Mouse (Mus musculus): ENCODE results near the gene Git2.

The Git2 gene

DNA sequence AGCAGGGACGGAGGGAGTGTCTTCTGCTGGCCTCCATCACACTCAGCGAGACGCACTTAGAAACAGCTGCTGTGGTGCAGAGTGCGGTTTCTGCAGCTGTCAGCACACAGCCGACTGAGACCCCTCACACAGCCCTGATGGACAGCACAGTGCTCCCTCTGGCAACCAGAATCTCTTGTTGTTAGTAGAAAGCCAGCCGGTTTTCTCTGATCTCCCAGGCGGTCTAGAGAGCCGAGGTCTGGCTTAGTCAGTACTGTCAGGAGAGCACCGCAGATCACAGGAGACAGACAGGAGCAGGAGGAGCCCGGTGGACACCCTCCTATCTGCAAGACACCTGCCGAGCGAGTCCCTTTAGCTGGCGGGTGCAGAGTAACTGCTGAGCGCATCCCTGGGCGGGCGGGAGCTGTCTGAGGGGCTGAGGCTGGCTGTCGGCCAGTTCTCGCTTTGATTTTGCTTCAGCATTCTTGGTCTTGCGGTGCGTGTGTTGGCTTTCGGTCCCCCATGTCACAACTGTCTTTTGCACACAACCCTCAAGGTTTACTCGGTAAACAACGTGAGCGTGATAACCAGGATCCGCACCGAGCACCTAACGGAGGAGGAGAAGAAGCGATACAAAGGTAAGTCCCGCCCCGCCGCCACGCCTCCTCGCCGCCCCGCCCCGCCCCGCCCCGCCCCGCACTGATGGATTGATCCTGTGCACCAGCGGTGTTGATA is 21.1 kb upstream of the Git2 start:
- DNase-seq (ENCODE audit: low spot score), result no peak

DNA sequence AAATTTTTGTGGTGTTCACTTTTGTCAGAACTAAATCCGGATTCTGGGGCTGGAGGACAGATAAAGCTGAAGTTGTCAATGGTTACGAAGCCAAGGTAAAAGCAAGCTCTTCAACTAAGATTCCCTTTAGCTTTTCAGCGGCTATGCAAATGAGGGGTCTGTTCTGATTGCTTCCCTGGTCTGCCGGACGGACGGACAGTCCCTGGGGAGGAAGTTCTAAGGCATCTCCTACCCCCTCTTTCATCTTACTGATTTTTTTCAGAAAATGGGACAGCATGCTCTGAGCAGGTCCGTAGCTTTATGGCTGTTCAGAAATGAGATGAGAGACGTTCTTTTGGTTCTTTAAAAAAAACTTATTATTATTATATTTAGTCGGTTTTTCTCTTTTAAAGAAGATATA is 20.3 kb upstream of the Git2 start:
- DNase-seq (ENCODE audit: low spot score), result no peak

DNA sequence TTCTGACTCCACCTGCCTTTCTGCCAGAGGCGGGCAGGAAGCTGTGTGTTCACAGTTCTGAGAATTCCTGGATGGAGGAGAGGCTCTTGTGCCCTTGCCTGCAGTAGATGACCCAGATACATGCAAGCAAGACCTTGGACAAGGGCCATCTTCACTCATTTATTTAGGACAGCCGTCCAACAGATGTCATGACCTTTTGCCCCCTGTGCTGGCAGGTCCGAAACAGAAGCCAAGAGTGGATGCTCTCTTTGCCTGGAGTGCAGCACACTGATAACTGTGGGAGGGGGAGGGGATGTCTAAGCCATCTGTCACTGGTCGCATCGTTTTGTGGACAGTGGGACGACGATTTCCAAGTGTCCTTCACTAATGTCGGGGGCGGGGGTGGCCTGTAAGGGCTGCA is 19.9 kb upstream of the Git2 start:
- no peak for DNase-seq (ENCODE audit: low spot score)

DNA sequence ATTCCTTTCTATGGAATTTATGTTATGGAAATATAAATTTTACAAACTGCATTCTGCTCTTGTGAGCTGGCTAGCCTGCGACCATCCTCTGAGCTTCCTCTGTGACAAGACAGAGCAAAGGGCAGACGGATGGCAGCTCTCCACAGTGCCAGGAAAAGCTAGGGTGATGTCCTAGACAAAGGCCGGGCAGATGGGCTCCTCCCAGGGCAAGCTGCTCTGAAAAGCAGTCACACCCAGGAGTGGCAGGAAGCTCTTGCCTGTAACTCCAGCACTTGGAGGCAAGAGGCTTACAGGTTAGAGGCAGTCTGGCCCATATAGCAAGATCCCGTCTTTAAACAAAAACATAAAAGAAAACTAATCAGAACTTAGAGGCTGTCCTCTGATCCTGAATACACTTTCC is 19.3 kb upstream of the Git2 start:
- DNase-seq (ENCODE audit: low spot score), result no peak

DNA sequence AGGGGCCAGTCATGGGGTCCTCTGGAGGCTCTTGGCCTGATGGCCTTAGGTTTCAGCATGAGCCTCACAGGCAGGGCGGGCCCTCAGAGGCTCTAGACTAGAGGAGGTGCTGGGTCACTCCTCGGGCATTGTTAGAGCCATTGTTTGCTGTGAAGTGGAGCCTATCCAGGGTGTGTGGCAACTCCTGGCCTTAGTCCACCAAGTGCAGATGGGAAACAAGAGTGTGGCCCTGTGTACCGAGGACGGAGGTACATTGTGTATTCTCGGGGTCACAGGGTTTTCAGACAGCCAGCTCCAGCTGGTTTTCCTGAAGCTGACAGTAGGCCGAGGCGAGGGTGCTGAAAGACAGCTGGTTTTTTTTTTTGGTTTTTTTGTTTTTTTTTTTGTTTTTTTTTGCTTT is 18.0 kb upstream of the Git2 start:
- no peak for DNase-seq (ENCODE audit: low spot score)

DNA sequence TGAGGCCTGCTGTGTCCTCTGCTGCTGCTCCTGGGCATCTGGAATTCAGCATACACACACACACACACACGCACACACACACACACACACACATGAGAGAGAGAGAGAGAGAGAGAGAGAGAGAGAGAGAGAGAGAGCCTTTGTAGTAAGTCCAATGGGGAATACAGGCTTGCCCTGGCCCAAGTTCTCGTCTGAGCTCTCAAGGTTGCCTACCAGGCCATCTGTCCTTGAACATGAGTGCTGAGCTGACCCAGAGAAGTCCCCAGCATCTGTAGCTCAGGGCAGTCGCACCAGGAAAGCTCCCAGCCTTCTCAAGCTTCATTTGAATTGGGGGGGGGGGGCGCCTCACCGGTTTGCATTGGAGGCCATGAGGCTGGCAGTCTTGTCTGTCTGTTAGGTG is 9.9 kb upstream of the Git2 start:
- no peak for DNase-seq (ENCODE audit: low spot score)

DNA sequence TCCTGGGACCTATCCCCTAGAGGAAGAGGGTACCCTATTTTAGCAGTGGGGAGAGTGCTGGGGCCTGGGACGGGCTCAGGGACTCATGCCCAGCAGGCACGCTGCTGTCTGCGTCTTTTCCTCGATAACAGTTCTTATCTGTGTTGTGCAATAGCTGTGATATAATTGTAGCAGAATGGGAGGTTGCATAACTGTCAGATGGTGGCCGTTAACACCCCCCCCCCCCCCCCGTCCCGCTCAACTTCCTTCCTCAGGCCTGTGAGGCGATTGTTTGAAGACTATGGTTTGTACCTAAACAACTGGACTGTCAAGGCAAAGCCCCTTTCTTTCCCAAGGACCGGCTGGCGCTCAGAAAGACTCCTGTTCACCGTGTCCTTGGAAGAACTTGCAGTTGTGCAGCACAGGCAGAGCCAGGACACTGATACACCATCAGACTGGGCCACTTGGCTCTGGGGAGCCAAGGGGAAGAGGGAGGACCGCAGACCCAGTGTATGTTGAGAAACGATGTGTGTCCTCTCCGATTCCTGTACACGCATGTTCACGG is 9.4 kb upstream of the Git2 start:
- peak; percentile 55 for DNase-seq (ENCODE audit: low spot score)

DNA sequence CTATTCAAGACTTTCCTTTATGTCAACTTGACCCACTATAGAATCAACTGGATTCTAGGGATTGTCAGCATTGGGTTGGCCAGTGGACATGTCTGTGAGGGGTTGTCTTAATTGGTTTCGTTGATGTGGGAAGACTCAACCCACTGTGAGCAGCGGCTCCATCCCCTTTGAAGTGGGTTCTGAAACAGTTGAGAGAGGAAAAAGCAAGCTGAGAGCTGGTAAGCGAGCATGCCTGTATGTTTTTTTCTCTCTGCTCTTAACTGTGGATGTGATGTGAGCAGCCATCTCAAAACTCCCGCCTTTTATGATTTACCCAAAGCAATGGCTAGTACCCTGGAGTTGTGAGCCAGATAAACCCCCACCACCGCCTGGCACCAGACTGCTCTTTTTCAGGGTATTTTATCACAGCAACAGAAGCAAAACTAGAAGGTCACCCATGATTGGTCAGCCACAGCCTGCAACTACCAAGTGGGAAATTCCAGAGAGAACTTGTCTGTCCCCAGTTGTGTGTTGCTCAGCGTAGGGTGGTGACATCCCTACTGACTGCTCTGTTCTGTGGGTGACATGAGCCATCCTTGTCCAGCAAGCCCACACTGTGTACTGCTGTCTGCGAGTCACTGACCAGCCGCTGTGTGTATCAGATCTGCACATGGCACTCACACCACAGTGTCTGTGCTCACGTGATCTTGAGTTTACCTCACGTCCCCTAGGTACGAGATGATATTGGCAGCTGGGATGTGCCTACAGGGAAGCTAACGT is 8.3 kb upstream of the Git2 start:
- DNase-seq (ENCODE audit: low spot score), result no peak

DNA sequence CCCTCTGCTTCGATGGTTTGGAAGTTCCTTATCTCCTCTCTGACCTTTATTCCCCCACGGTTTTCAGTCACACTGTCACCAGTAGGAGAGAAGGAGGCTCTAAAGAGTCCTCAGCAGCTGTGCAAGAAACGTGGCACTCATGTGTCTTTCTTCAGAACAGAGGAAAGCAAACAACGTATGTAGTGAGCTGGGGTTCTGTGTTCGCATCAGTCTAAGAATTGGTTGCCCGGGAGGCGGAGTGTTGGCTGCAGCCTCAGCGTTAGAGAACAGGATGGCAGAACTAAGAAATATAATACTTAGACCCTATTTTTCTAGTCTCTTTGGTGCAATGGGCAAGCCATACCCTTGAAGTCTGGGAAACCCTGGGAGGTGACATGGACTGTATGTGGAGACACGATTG is 7.7 kb upstream of the Git2 start:
- no peak for DNase-seq (ENCODE audit: low spot score)

DNA sequence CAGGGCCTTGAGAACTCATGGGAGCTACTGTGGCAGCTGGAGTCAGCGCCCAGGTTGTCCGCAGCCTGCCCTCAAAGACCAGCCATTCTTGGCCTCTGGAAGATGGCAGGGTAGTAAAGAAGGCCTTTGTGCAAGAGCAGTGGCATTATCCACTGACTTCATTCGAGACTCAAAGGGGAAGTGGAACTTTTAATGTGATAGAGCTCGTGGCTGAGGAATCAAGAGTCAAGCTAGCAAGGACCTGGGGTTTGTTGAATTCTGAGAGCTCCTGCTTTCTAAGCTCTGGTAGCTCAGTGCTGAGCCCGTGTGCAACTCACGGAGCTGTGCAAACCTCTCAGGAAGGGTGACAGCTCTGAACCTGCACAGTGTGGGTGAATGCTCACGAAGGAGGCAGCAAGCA is 5.6 kb upstream of the Git2 start:
- no peak for DNase-seq (ENCODE audit: low spot score)

DNA sequence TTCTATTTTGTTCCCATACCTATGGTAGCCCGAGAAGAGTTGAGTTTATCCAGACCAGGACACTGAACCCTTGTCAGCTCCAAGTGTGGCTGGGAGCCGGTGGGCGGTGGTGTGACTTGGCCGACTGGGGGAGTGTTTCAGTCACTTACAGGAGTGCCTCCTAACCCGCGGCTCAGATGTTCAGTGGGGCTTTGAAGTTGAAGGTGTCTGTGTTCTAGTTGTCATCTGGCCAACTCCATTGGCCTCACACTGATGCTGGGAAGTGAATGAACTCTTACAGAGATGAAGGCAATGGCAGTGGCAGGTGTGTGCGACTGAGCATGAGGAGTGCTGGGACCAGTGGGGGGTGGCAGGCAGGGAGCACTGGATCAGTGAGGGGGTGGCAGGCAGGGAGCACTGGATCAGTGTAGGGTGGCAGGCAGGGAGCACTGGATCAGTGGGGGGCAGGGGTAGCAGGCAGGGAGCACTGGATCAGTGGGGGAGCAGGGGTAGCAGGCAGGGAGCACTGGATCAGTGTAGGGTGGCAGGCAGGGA is 4.7 kb upstream of the Git2 start:
- no peak for DNase-seq (ENCODE audit: low spot score)

DNA sequence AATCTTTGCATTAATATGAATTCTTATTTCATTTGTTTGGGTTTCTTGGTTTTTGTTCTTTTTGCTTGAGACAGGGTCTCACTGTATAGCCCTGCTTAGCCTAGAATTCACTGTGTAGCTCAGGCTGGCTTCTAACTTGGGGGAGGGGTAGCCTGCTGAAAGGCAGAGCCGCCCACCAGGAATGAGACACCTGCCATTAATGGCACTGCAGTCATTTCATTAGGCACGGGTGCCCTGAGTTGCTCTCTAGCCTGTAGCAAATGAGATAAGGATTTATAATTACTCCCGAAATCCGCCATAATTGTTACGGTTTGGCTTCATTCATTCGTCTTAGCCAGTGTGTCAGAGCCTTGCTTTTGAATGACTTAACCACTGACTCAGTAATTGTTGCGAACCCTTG is 857 bp upstream of the Git2 start:
- DNase-seq (ENCODE audit: low spot score), result no peak

DNA sequence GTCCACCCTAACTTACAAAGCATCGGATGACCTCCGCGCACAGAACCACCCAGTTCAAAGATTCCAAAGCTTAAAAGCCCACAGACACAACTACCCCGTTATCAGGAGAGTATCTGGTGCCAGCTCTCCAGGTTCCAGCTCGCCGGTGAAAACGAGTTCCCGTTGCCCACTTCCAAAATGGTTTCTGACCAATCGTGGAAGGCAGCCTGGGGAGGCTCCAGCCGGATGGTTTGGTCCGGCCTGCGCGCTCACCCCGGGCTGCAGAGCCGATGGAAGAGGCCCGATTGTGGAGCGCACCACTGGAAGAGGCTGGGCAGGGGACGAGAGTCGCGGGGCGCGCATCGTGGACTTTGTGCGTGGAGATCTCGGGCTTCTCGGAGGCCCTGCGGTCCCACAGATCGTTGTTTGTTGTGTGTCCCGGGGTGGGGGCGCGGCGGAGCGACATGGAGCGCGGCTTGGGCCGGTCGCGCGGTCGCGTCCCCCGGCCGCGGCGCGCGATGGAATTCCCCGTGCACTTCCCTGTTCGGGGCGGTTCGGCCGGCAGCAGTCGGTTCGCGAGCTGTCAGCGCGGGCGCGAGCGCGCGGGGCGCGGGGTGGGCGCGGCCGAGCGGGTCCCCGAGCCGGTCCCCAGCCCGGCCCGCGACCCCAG is 790 bp downstream of the Git2 start, which contains the start of gene Ankrd13a:
Ankrd13a (plus strand) TSS at position 275 of the 649 bp plus-strand sequence.
- peak; percentile 88 for DNase-seq (ENCODE audit: low spot score)

DNA sequence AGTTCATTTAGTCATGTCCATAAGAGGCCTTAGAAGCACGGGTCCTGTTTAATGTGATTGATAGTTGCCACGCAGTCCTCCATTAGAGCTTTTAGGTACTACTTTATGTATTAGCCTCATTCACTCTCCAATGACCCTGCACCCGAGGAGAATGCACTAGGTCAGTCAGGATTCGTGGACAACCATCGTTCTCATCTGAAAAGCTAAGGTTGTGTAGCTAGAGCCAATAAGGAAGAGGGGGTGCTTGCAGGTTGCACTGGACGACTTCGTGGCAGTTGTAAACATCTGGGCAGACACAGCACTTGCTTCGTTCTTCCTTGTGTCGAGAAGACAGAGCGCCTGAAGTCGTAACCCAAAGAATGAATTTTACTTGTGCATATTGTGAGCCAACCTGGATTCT is 1.5 kb downstream of the Git2 start:
- DNase-seq (ENCODE audit: low spot score), result no peak

DNA sequence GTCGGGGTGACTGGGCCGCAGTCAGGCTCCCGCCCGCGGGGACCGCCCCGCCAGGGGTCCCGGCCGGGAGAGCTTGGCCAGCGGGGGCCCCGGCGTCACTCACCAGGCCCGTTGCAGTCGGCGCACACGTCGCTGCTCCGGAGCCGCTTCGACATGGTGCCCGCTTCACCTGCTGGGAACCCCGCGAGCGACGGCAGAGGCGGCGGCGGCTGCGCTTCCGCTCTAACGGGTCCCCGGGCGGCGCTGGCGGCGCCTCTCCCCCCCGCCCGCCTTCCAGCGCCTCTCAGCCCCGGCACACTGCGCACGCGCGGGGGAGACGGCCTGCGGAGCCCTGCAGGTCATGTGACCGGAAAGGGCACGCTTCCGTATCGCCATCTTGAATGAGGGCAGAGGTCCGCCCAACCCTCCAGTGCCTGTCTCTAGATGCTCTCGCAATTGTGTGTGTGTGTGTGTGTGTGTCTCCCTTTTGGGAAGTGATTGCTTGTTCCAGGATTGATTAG is 2.1 kb downstream of the Git2 start:
- peak; percentile 94 for DNase-seq (ENCODE audit: low spot score)

DNA sequence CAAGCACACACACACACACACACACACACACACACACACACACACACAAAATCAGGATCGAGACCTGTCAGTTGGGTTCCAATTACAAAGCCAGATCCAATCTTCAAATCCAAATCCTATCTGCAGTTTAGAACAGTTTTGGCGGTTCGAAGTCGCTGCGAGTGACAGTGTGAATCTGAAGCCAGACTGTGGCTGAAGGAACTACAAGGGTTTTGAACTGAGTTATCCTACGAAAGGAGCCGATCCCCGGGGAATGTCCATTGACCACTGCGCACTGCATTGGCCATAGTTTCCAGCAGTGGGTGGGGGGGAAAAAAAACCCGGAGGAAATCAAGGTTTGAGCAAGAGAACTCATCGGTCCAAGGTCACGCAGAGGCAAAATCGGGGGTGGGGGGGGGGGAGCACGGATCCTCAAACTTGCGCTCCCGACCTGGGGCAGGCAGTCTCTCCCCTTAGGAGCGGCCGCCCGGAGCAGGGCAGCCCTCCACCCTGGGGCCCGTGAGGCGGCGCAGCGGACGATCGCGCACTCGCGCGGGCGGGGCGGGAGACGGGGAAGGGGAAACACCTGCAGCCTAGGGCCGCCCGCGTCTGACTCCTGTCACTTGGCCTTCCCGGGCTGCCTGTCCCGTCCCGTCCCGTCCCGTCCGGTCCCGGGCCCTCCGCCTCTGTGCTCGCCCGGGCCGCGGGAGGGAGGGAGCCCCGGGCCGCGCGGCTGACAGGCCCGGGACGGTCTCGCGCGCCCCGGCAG is 2.7 kb downstream of the Git2 start:
- DNase-seq (ENCODE audit: low spot score), result peak; percentile 27

DNA sequence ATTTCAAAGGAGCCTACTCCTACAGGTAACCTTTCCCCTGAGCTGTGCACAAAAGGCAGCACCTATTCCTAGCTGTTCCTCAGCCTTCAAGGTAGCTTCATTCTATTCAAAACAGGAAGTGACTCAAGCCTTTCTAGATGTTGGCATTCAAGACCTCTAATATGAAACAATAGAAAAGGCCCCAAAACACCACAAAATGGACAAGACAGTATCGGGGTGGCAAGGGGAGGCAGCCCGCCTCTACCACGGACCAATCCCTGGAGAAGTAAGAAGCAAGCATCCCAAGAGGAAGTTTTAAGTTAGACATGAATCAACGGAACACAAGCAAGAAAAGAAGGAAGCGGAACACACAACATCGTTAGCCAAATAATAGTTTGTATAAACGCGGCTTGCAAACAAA is 3.5 kb downstream of the Git2 start:
- DNase-seq (ENCODE audit: low spot score), result no peak

DNA sequence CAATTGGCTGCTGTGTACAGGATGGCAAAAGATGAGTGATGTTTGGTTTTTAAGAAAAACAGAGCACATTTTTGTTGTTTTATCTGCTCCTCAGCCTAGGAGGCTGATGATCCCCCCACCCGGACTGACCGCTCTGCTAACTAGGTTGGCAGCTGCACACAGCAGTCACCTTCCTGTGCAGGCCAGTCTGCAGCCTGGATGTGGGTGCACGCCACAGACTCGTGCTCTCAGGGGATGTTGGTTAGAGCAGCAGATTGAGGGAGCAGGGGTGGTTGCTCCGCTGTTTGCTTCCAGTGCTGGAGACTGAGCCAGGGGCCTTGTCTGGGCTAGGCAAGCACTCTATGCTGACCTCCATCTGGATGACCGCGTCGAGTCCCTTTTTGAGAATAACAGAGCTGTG is 5.5 kb downstream of the Git2 start:
- DNase-seq (ENCODE audit: low spot score), result no peak

DNA sequence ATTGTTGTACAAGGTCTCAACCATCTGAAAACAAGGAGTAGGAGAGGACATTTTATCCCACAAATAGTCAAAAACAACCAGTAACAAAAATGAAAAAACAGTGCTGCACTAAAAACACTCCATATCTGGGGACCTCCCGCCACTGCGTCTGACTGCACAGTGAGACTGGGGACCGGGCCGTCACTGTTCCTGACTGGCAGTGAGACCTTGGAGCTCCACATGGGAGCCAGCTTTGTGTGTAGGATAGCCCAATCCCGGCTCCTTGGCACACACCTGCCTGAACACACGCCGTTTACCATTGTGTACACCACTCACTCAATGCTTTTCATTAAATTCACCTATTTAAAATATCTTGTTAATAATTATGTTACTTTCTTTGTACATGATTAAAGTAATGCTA is 8.1 kb downstream of the Git2 start:
- DNase-seq (ENCODE audit: low spot score), result no peak

DNA sequence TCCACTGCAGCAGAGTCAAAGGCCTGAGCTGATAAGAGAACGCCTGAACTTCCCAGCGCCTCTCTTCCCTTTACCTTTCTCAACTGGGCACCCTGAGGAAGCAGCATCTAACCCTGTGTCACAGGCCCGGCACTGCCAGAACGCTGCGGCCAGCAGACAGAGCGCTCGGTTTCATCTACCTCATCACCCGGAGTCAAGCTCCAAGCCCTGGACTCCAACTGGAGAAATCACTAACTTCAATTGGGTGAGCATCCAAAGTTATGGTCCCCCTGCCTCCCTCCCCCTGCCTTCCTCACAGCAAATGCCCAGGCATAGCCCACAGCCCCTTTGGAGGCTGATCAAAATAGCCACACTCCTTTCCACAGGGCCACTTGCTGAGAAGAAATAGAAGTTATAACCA is 8.6 kb downstream of the Git2 start:
- no peak for DNase-seq (ENCODE audit: low spot score)

DNA sequence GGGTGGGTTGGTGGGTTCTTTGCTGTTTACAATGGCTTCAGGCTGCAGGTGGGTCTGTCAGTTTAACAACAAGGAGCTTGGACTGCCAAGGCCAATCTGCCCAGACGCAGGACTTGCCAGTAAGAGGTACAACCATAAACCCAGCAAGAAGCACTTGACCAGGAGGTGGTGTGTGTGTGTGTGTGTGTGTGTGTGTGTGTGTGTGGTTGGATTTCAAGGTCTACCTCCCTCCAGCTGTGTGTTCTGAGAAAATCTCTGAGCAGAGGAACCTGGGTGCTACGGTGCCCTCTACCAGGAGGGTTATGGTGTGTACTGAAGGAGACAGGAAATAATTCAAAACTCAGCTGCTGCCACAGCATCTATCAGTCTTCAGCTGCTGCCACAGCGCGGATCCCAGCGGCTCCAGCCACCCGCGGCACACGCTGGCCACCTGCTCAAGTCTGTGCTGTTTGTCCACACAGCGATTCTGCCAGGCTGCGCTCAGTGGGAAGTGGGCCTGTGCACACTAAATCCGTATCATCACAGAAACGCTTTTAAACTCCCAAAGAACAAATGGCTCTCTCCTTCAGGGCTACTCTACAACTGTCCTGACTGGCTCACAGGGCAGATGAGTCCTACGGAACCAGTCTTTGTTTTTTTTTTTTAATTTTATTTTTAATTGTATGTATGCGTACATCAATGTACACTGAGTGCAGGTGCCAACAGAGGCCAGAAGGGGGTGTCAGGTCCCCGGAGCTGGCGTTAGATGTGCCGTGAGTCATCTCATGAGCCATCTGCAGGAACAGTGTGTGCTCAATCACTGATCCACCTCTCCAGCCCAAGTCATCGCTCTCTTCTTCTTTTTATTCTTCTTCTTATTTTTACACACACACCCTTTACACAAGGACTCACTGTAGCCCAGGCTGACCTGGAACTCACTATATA is 10.2 kb downstream of the Git2 start:
- no peak for DNase-seq (ENCODE audit: low spot score)
